Mouse (Mus musculus) lung, postnatal 0 days (tissue): ENCODE data around the gene Rxra.

ENCODE experiments used
- CTCF ChIP-seq: IDR thresholded peaks from 2 replicates; pipeline ENCODE4 v1.5.1; 2016; ENCODE audit warnings: antibody characterized with exemption, mild to moderate bottlenecking
- EP300 ChIP-seq: IDR thresholded peaks from 2 replicates; pipeline ENCODE4 v1.6.1; 2016; ENCODE audit warnings: antibody characterized with exemption, mild to moderate bottlenecking, control low read depth

- TF ChIP-seq CTCF (peak; percentile 87), EP300 (no peak)
These were observed 94.0 kb downstream of the Rxra start for GRCm38 (mm10) chr2:27770205-27770604.
